Mouse (Mus musculus) heart, postnatal 0 days (tissue): ENCODE results near the gene Plekhg3. TPM values are rescaled to one million over a fixed set of nuclear protein-coding genes. Genes with fewer than 3 reads are reported as not detected.

Experiments used
- ATAC-seq: fragments of 200-750 bp; cut with Nextera tagmentation; 2 replicates; pipeline ENCODE4 v1.8.0; 2017; ENCODE audit warnings: low read depth, moderate number of reproducible peaks, moderate library complexity; ENCODE audit not compliant: insufficient read depth
- DNase-seq: peaks from one replicate; pipeline ENCODE4 v3.0.0-alpha.2; 2016; ENCODE audit warnings: low spot score
- H3K27ac ChIP-seq: fragments of 300-500 bp; sonication (generic); 2 replicates; pipeline ENCODE4 v1.5.1; 2014; ENCODE audit warnings: low read depth, mild to moderate bottlenecking
- H3K27me3 ChIP-seq: fragments of 300-500 bp; sonication (generic); 2 replicates; pipeline ENCODE4 v1.6.1; 2014; ENCODE audit warnings: low read length, mixed read lengths; ENCODE audit not compliant: control insufficient read depth, insufficient read depth
- H3K36me3 ChIP-seq: fragments of 300-500 bp; sonication (generic); replicated peaks from 2 replicates; pipeline ENCODE4 v1.6.1; 2014; ENCODE audit warnings: low read length, mixed read lengths; ENCODE audit not compliant: control insufficient read depth, insufficient read depth
- H3K4me1 ChIP-seq: fragments of 300-500 bp; sonication (generic); 2 replicates; pipeline ENCODE4 v1.6.1; 2014; ENCODE audit warnings: antibody characterized with exemption; ENCODE audit not compliant: control insufficient read depth, insufficient read depth
- H3K4me2 ChIP-seq: fragments of 300-500 bp; sonication (generic); 2 replicates; pipeline ENCODE4 v1.6.1; 2014; ENCODE audit warnings: low read depth, mild to moderate bottlenecking, low read length, moderate library complexity
- H3K4me3 ChIP-seq: fragments of 300-500 bp; sonication (generic); 2 replicates; pipeline ENCODE4 v1.5.1; 2014; ENCODE audit warnings: low read depth, low read length
- H3K9ac ChIP-seq: fragments of 300-500 bp; sonication (generic); replicated peaks from 2 replicates; pipeline ENCODE4 v1.6.1; 2014; ENCODE audit warnings: low read depth, low read length, mixed read lengths
- H3K9me3 ChIP-seq: fragments of 300-500 bp; sonication (generic); replicated peaks from 2 replicates; pipeline ENCODE4 v1.6.1; 2016; ENCODE audit warnings: low read length; ENCODE audit not compliant: control insufficient read depth
- CTCF ChIP-seq: IDR thresholded peaks from 2 replicates; pipeline ENCODE4 v1.5.1; 2016; ENCODE audit warnings: antibody characterized with exemption, control low read depth, low read depth
- EP300 ChIP-seq: IDR thresholded peaks from 2 replicates; pipeline ENCODE4 v1.6.1; 2016; ENCODE audit warnings: antibody characterized with exemption, low read depth
- WGBS: fragments of 180-500 bp; shearing (Covaris S2); extraction: QIAGEN DNeasy Blood & Tissue Kit; methylation state at CpG from one replicate; pipeline ENCODE4 v1.1.7; 2014; 5-methylcytosine and 5-hydroxymethylcytosine counted together
- polyA plus RNA-seq: library from polyadenylated mRNA; unstranded; fragments of >200 nt; fragmentation: Nextera tagmentation; extraction: Ambion mirVana; gene quantifications from 2 replicates; pipeline ENCODE4 v1.2.1, GENCODE M21; 2015
- total RNA-seq: library from RNA; depleted of rRNA; stranded (reverse); fragments of >200 nt; gene quantifications from 2 replicates; pipeline ENCODE4 v1.2.3, GENCODE M21; 2014; ENCODE audit warnings: low replicate concordance; rRNA removed

Gene Plekhg3
- total RNA-seq (17.7 and 21.7 TPM in 2 replicates), polyA plus RNA-seq (3.7 TPM in 2 replicates)

- Histone ChIP-seq H3K9ac (no peak within 1 kb of the TSS), H3K4me3 (no peak within 1 kb of the TSS), H3K27ac (no peak within 1 kb of the TSS), H3K27me3 (0 out of 2 replicates have a peak, but pooled peaks cover 16% of the 10 kb centered on the region), H3K4me1 (peaks cover 21% of the 10 kb centered on the region), H3K36me3 (no peaks in the 10 kb centered on the region), H3K4me2 (no peak within 1 kb of the TSS), H3K9me3 (no peaks in the 10 kb centered on the region)
- ATAC-seq (no peak), DNase-seq (no peak)
- 55% methylated on average over 6 of the region's 6 CpGs for WGBS
- TF ChIP-seq CTCF: no peak
- TF ChIP-seq EP300: no peak
Measured at GRCm38 (mm10) chr12:76530580-76531139, at the start of gene Plekhg3. Gene Plekhg3, plus strand, starts transcription at chr12:76530891.

DNA sequence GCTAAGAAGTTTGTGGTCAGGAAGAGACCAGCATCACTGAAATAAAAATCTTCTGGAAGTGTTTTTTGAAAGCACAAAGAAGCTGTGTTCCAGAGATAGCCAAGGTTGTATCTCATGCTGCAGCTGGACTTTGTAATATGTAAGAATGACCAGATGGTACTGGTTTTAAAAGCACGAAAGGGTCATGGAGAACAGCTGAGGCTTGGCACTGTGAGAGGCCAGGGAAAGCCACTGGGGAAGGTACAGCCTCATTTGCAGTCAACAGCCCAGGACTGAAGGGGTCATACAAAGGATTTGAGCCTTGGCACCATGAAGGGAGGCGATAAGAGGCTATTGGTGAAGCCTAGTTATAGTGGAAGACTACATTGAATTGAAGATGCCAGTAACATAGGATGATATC lies 48.2 kb upstream of the Plekhg3 start:
- Histone ChIP-seq H3K9ac (no peak overlapping the region), H3K9me3 (0 out of 2 replicates have a peak, but pooled peaks cover 4% of the 10 kb centered on the region), H3K27ac (no peak overlapping the region), H3K27me3 (no peaks in the 10 kb centered on the region), H3K4me2 (no peak overlapping the region), H3K4me1 (peaks cover 14% of the 10 kb centered on the region; the same call in 1 of the 2 replicates), H3K36me3 (no peaks in the 10 kb centered on the region), H3K4me3 (no peak overlapping the region)
- TF ChIP-seq EP300: no peak
- TF ChIP-seq CTCF: no peak
- ATAC-seq: no peak
- no peak for DNase-seq
- 91% methylated on average over 2 of the region's 2 CpGs for WGBS

GRCm38 (mm10) chr12:76482948-76483347 lies 47.7 kb upstream of the Plekhg3 start:
- no peak overlapping the region for H3K27ac ChIP-seq
- H3K4me1 ChIP-seq: peaks cover 14% of the 10 kb centered on the region; the same call in 1 of the 2 replicates
- H3K9me3 ChIP-seq: 0 out of 2 replicates have a peak, but pooled peaks cover 4% of the 10 kb centered on the region
- H3K4me3 ChIP-seq: no peak overlapping the region
- DNase-seq (no peak), ATAC-seq (no peak)
- no peak for TF ChIP-seq EP300
- no peak for TF ChIP-seq CTCF
- H3K4me2 ChIP-seq: no peak overlapping the region
- no peak overlapping the region for H3K9ac ChIP-seq
- H3K27me3 ChIP-seq: no peaks in the 10 kb centered on the region
- 83% methylated on average over 2 of the region's 2 CpGs for WGBS
- no peaks in the 10 kb centered on the region for H3K36me3 ChIP-seq

- H3K27ac ChIP-seq: no peak overlapping the region
- TF ChIP-seq CTCF (no peak), EP300 (no peak)
- no peak overlapping the region for H3K4me3 ChIP-seq
- no peak for ATAC-seq
- no peak overlapping the region for H3K4me2 ChIP-seq
- H3K9ac ChIP-seq: no peak overlapping the region
- WGBS: 44% methylated on average over 4 of the region's 4 CpGs
- DNase-seq: no peak
- 0 out of 2 replicates have a peak, but pooled peaks cover 1% of the 10 kb centered on the region for H3K4me1 ChIP-seq
- no peaks in the 10 kb centered on the region for H3K36me3 ChIP-seq
- 0 out of 2 replicates have a peak, but pooled peaks cover 4% of the 10 kb centered on the region for H3K9me3 ChIP-seq
- no peaks in the 10 kb centered on the region for H3K27me3 ChIP-seq
Measured at GRCm38 (mm10) chr12:76484881-76485280, 45.8 kb upstream of the Plekhg3 start.

DNA sequence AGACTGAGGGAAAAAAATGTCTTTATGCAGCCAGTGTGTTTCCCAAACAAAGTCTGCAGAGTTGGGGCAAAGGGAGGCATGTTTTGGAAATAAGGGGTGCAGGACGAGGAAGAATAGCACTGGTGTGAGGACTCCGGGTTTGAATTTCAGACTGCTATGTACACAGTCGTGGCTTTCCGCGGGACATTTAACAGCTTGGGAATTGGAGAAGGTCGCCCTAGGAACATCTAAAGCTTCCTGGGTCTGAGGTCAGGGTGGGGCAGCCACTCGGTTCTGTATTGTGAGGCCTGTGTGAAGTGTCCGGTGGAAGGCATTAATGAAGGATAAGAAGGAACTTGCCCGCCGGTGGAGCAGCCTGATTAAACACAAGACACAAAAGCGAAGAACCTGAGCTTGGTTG lies 45.3 kb upstream of the Plekhg3 start:
- Histone ChIP-seq H3K4me1 (no peaks in the 10 kb centered on the region), H3K36me3 (no peaks in the 10 kb centered on the region), H3K9ac (no peak overlapping the region), H3K27ac (no peak overlapping the region), H3K27me3 (no peaks in the 10 kb centered on the region), H3K4me2 (no peak overlapping the region), H3K9me3 (0 out of 2 replicates have a peak, but pooled peaks cover 4% of the 10 kb centered on the region), H3K4me3 (no peak overlapping the region)
- ATAC-seq (no peak), DNase-seq (no peak)
- 66% methylated on average over 11 of the region's 11 CpGs for WGBS
- TF ChIP-seq CTCF (no peak), EP300 (no peak)

GRCm38 (mm10) chr12:76486943-76487342 lies 43.7 kb upstream of the Plekhg3 start:
- TF ChIP-seq CTCF (no peak), EP300 (no peak)
- Histone ChIP-seq H3K4me1 (no peaks in the 10 kb centered on the region), H3K4me2 (no peak overlapping the region), H3K27ac (no peak overlapping the region), H3K9ac (no peak overlapping the region), H3K27me3 (no peaks in the 10 kb centered on the region), H3K9me3 (peaks cover 7% of the 10 kb centered on the region; the same call in 1 of the 2 replicates), H3K4me3 (no peak overlapping the region), H3K36me3 (no peaks in the 10 kb centered on the region)
- 26% methylated on average over 9 of the region's 9 CpGs for WGBS
- ATAC-seq: no peak
- DNase-seq: peak; percentile 23
